Mouse (Mus musculus) CH12.LX (cell line): ENCODE measurements around the gene Tmprss3. TPM values are rescaled to one million over a fixed set of nuclear protein-coding genes. Genes with fewer than 3 reads are reported as not detected.

Experiments used
- DNase-seq: peaks from one replicate; pipeline ENCODE4 v3.0.0-alpha.2; 2013; ENCODE audit errors: extremely low read depth
- H3K27ac ChIP-seq: 2 replicates; pipeline ENCODE4 v1.5.1; 2012; ENCODE audit warnings: low read depth, mild to moderate bottlenecking, control low read depth, moderate library complexity; ENCODE audit not compliant: insufficient read depth
- H3K27me3 ChIP-seq: replicated peaks from 2 replicates; pipeline ENCODE3; 2012; ENCODE audit warnings: inconsistent platforms
- H3K36me3 ChIP-seq, 2 experiments: replicated peaks in 1 of 2; 2 replicates each; pipeline versions ENCODE3 to v1.6.1; 2012; ENCODE audit warnings: inconsistent platforms in 1 of 2, low read length in 1 of 2, mild to moderate bottlenecking in 1 of 2, mixed read lengths in 1 of 2, moderate library complexity in 1 of 2; ENCODE audit not compliant: control insufficient read depth in 1 of 2, insufficient read depth in 1 of 2
- H3K4me1 ChIP-seq, 2 experiments: 2 replicates each; pipeline ENCODE4 v1.6.1; 2012; ENCODE audit warnings: inconsistent platforms in 1 of 2, moderate library complexity in 1 of 2; ENCODE audit not compliant: insufficient read depth in 2 of 2, control insufficient read depth in 1 of 2
- H3K4me2 ChIP-seq: 2 replicates; pipeline ENCODE4 v1.6.1; 2012; ENCODE audit warnings: low read depth, mild to moderate bottlenecking, control low read depth; ENCODE audit not compliant: poor library complexity, insufficient read depth, severe bottlenecking
- H3K4me3 ChIP-seq, 3 experiments: fragments of 150-350 bp in 1 of 3; sonication (generic) in 1 of 3; replicated peaks in 1 of 3; 2 replicates each; pipeline versions ENCODE3 to v1.5.1; 2011 to 2012; ENCODE audit warnings: low read depth in 2 of 3, low read length in 2 of 3, mild to moderate bottlenecking in 2 of 3, moderate library complexity in 2 of 3, control low read depth in 1 of 3, improper control_type of control experiment in 1 of 3, inconsistent platforms in 1 of 3, mixed read lengths in 1 of 3; ENCODE audit not compliant: poor library complexity in 1 of 3
- H3K79me2 ChIP-seq: replicated peaks from 2 replicates; pipeline ENCODE4 v1.6.1; 2012; ENCODE audit warnings: mild to moderate bottlenecking, moderate library complexity; ENCODE audit not compliant: control insufficient read depth, poor library complexity, insufficient read depth, severe bottlenecking; ENCODE audit errors: extremely low read depth
- H3K9ac ChIP-seq: 2 replicates; pipeline ENCODE4 v1.6.1; 2012; ENCODE audit warnings: low read depth, mild to moderate bottlenecking, control low read depth, moderate library complexity; ENCODE audit not compliant: insufficient read depth
- H3K9me3 ChIP-seq: replicated peaks from 2 replicates; pipeline ENCODE3; 2012; ENCODE audit warnings: low read length, inconsistent platforms, mixed read lengths
- BHLHE40 ChIP-seq: IDR thresholded peaks from 2 replicates; pipeline ENCODE4 v1.6.1; 2011; ENCODE audit warnings: mild to moderate bottlenecking, low read depth, low read length, improper control_type of control experiment
- CTCF ChIP-seq, 2 experiments: IDR thresholded peaks in 1 of 2; conservative IDR thresholded peaks in 1 of 2; 2 replicates each; pipeline ENCODE4 v1.5.1; 2011 to 2012; ENCODE audit warnings: low read depth in 2 of 2, low read length in 2 of 2, improper control_type of control experiment in 1 of 2, inconsistent platforms in 1 of 2, mild to moderate bottlenecking in 1 of 2, moderate library complexity in 1 of 2
- ELF1 ChIP-seq: IDR thresholded peaks from 2 replicates; pipeline ENCODE4 v1.6.1; 2014; ENCODE audit warnings: low read depth, mild to moderate bottlenecking, inconsistent platforms, low read length, improper control_type of control experiment
- EP300 ChIP-seq: IDR thresholded peaks from 2 replicates; pipeline ENCODE4 v1.6.1; 2011; ENCODE audit warnings: low read length, improper control_type of control experiment
- GABPA ChIP-seq: IDR thresholded peaks from 2 replicates; pipeline ENCODE4 v1.6.1; 2012; ENCODE audit warnings: low read depth, low read length, improper control_type of control experiment, inconsistent platforms; ENCODE audit not compliant: insufficient replicate concordance
- IRF4 ChIP-seq: IDR thresholded peaks from 2 replicates; pipeline ENCODE4 v1.6.1; 2014; ENCODE audit warnings: low read depth, mild to moderate bottlenecking, inconsistent platforms, low read length, improper control_type of control experiment
- JUN ChIP-seq: IDR thresholded peaks from 2 replicates; pipeline ENCODE4 v1.6.1; 2011; ENCODE audit warnings: low read depth, mild to moderate bottlenecking, low read length, improper control_type of control experiment, moderate library complexity; ENCODE audit not compliant: insufficient read depth
- KAT2A ChIP-seq: IDR thresholded peaks from 2 replicates; pipeline ENCODE4 v1.6.1; 2012; ENCODE audit warnings: low read length, improper control_type of control experiment, inconsistent platforms; ENCODE audit not compliant: insufficient replicate concordance
- MAZ ChIP-seq: IDR thresholded peaks from 2 replicates; pipeline ENCODE4 v1.6.1; 2012; ENCODE audit warnings: low read depth, mild to moderate bottlenecking, inconsistent platforms, low read length, improper control_type of control experiment, moderate library complexity
- MXI1 ChIP-seq: IDR thresholded peaks from 2 replicates; pipeline ENCODE4 v1.6.1; 2011; ENCODE audit warnings: mild to moderate bottlenecking, low read depth, low read length, improper control_type of control experiment
- MYC ChIP-seq: IDR thresholded peaks from 2 replicates; pipeline ENCODE4 v1.6.1; 2011; ENCODE audit warnings: low read depth, mild to moderate bottlenecking, improper control_type of control experiment, low read length
- NRF1 ChIP-seq: IDR thresholded peaks from 2 replicates; pipeline ENCODE4 v1.6.1; 2014; ENCODE audit warnings: low read depth, mild to moderate bottlenecking, inconsistent platforms, low read length, improper control_type of control experiment, moderate library complexity
- PAX5 ChIP-seq: IDR thresholded peaks from 2 replicates; pipeline ENCODE4 v1.6.1; 2012; ENCODE audit warnings: low read length, inconsistent platforms, mixed read lengths
- POLR2A ChIP-seq: IDR thresholded peaks from 2 replicates; pipeline ENCODE4 v1.6.1; 2011; ENCODE audit warnings: low read depth, mild to moderate bottlenecking, improper control_type of control experiment, low read length
- POLR2AphosphoS2 ChIP-seq: IDR thresholded peaks from 2 replicates; pipeline ENCODE4 v1.6.1; 2011; ENCODE audit warnings: low read depth, low read length, improper control_type of control experiment
- RAD21 ChIP-seq: IDR thresholded peaks from 2 replicates; pipeline ENCODE4 v1.6.1; 2011; ENCODE audit warnings: low read depth, mild to moderate bottlenecking, low read length, improper control_type of control experiment, moderate library complexity
- RCOR1 ChIP-seq: conservative IDR thresholded peaks from 2 replicates; pipeline ENCODE4 v1.6.1; 2012; ENCODE audit warnings: low read depth, mild to moderate bottlenecking, inconsistent platforms, low read length, improper control_type of control experiment
- TBP ChIP-seq: conservative IDR thresholded peaks from 2 replicates; pipeline ENCODE4 v1.6.1; 2011; ENCODE audit warnings: low read depth, low read length, improper control_type of control experiment
- TCF12 ChIP-seq: IDR thresholded peaks from 2 replicates; pipeline ENCODE4 v1.6.1; 2014; ENCODE audit warnings: low read depth, mild to moderate bottlenecking, inconsistent platforms, low read length, improper control_type of control experiment
- UBTF ChIP-seq: IDR thresholded peaks from 2 replicates; pipeline ENCODE4 v1.6.1; 2012; ENCODE audit warnings: low read depth, mild to moderate bottlenecking, inconsistent platforms, low read length, improper control_type of control experiment, moderate library complexity
- USF1 ChIP-seq: IDR thresholded peaks from 2 replicates; pipeline ENCODE4 v1.6.1; 2014; ENCODE audit warnings: low read depth, mild to moderate bottlenecking, inconsistent platforms, low read length, improper control_type of control experiment
- USF2 ChIP-seq: conservative IDR thresholded peaks from 2 replicates; pipeline ENCODE4 v1.6.1; 2011; ENCODE audit warnings: low read depth, low read length, improper control_type of control experiment
- ZC3H11A ChIP-seq: IDR thresholded peaks from 2 replicates; pipeline ENCODE4 v1.6.1; 2012; ENCODE audit warnings: low read depth, mild to moderate bottlenecking, inconsistent platforms, low read length, improper control_type of control experiment
- ZKSCAN1 ChIP-seq: IDR thresholded peaks from 2 replicates; pipeline ENCODE4 v1.6.1; 2012; ENCODE audit warnings: low read depth, inconsistent platforms, low read length, improper control_type of control experiment, borderline replicate concordance
- ZNF384 ChIP-seq: IDR thresholded peaks from 2 replicates; pipeline ENCODE4 v1.6.1; 2012; ENCODE audit warnings: low read depth, low read length, improper control_type of control experiment, inconsistent platforms
- dilution Hi-C: fragments of 300-500 bp; cut with MboI; formaldehyde crosslinking; loops from 2 replicates; pipeline ENCODE4 v1.14.3; 2020; ENCODE audit warnings: low sequenced_read_pairs; ENCODE audit not compliant: extremely low pct_unique_long_range_greater_than_20kb, extremely low pct_ligation_motif_present
- in situ Hi-C: fragments of 300-500 bp; cut with MboI; formaldehyde crosslinking; loops from 3 replicates; pipeline ENCODE4 v1.14.3; 2019; ENCODE audit warnings: low sequenced_read_pairs, low pct_ligation_motif_present, low pct_unique_long_range_greater_than_20kb, mixed read lengths
- polyA plus RNA-seq: library from polyadenylated mRNA; unstranded; fragments of >175 nt; gene quantifications from 2 replicates; pipeline ENCODE4 v1.2.1, GENCODE M21; 2012; ENCODE audit warnings: low read depth; ENCODE audit not compliant: insufficient read length
- total RNA-seq, 2 experiments: library from RNA; depleted of rRNA; stranded (reverse); fragments of 300-350 nt in 1 of 2; fragments of >200 nt in 1 of 2; gene quantifications; 2 replicates each; pipeline ENCODE4 v1.2.3; 2012 to 2014

Gene Tmprss3
- not detected in 2 replicates for total RNA-seq (2012; rRNA removed)
- not detected in 2 replicates for total RNA-seq (2014; rRNA removed)
- not detected in 2 replicates for polyA plus RNA-seq

GRCm38 (mm10) chr17:31198877-31199276, at the start of gene Tmprss3:
Gene Tmprss3, minus strand, starts transcription at chr17:31198977.
- DNase-seq, result no peak
- Histone ChIP-seq H3K79me2 (no peaks in the 10 kb centered on the region), H3K9me3 (no peaks in the 10 kb centered on the region), H3K4me3 (no peak within 1 kb of the TSS), H3K4me1 (peaks cover 4 to 17% of the 10 kb centered on the region in 2 experiments), H3K4me2 (no peak within 1 kb of the TSS), H3K27me3 (peaks cover 7% of the 10 kb centered on the region), H3K27ac (no peak within 1 kb of the TSS), H3K36me3 (no peaks in the 10 kb centered on the region), H3K9ac (no peak within 1 kb of the TSS)
- dilution Hi-C loops (no loop called here), in situ Hi-C loops (no loop called here)
- TF ChIP-seq KAT2A, result no peak
- no peak for TF ChIP-seq ELF1
- TF ChIP-seq JUN, result no peak
- TF ChIP-seq ZNF384, result no peak
- no peak for TF ChIP-seq RCOR1
- no peak for TF ChIP-seq BHLHE40
- no peak for TF ChIP-seq TBP
- TF ChIP-seq UBTF, result no peak
- no peak for TF ChIP-seq MAZ
- TF ChIP-seq USF1, result no peak
- no peak for TF ChIP-seq ZC3H11A
- no peak for TF ChIP-seq POLR2A
- TF ChIP-seq GABPA, result no peak
- no peak for TF ChIP-seq MYC
- no peak for TF ChIP-seq TCF12
- TF ChIP-seq ZKSCAN1, result no peak
- TF ChIP-seq PAX5, result no peak
- TF ChIP-seq NRF1, result no peak
- TF ChIP-seq POLR2AphosphoS2, result no peak

- Histone ChIP-seq H3K4me3 (no peak overlapping the region), H3K9ac (no peak overlapping the region), H3K27me3 (peaks cover 16% of the 10 kb centered on the region), H3K27ac (no peak overlapping the region), H3K4me1 (peaks cover 6 to 14% of the 10 kb centered on the region in 2 experiments), H3K4me2 (no peak overlapping the region), H3K36me3 (no peaks in the 10 kb centered on the region), H3K9me3 (peaks cover 12% of the 10 kb centered on the region), H3K79me2 (no peaks in the 10 kb centered on the region)
- in situ Hi-C loops, result loop anchor here (25.0 kb wide), 1 partner anchor 235 kb away; no protein-coding TSS in a partner anchor
- TF ChIP-seq RAD21 (no peak), CTCF (conservative IDR thresholded peaks at IDR 0.05 in 1 of 2, IDR thresholded peaks at IDR 0.05 in 1 of 2; ENCODE audit: low read depth in 2 of 2, low read length in 2 of 2) (no peak), USF1 (no peak), EP300 (no peak), TBP (no peak), MXI1 (no peak), TCF12 (no peak), IRF4 (no peak), ZKSCAN1 (no peak), NRF1 (no peak), USF2 (no peak), JUN (no peak), POLR2AphosphoS2 (no peak)
- no peak for DNase-seq
- dilution Hi-C loops, result no loop called here
These were observed 48.4 kb upstream of the Tmprss3 start for GRCm38 (mm10) chr17:31247144-31247543.
